Mouse (Mus musculus) T-cell, adult 2 months (primary cell): ENCODE data around the gene Dock10.
A peak's percentile ranks its signal among the peaks of the same experiment; 100 is the strongest.
"Not testable (repeated sequence)": the region's sequence is repeated elsewhere in the genome, so short reads cannot be mapped to it uniquely, and the experiment has no call there.

Source experiments
- DNase-seq: peaks from one replicate; pipeline ENCODE4 v3.0.0; 2022; ENCODE audit warnings: low spot score

Gene Dock10

GRCm38 (mm10) chr1:80757977-80758797, at the start of gene Dock10:
Gene Dock10, minus strand, starts transcription at chr1:80758527.
- DNase-seq = peak; percentile 89

- no peak for DNase-seq
Measured at GRCm38 (mm10) chr1:80806835-80807398, 48.6 kb upstream of the Dock10 start.

GRCm38 (mm10) chr1:80802023-80802422, 43.7 kb upstream of the Dock10 start:
- DNase-seq = no peak

GRCm38 (mm10) chr1:80785066-80785779, 26.9 kb upstream of the Dock10 start:
- DNase-seq = no peak

- no peak for DNase-seq
Measured at GRCm38 (mm10) chr1:80784155-80784554, 25.8 kb upstream of the Dock10 start.

- peak; percentile 63 for DNase-seq
Measured at GRCm38 (mm10) chr1:80765504-80765903, 7.2 kb upstream of the Dock10 start.

- no peak for DNase-seq
Measured at GRCm38 (mm10) chr1:80763042-80763950, 5.0 kb upstream of the Dock10 start.

GRCm38 (mm10) chr1:80758798-80759184, 464 bp upstream of the Dock10 start:
- no peak for DNase-seq

GRCm38 (mm10) chr1:80757650-80757976, 714 bp downstream of the Dock10 start:
- DNase-seq = no peak

GRCm38 (mm10) chr1:80756824-80757649, 1.3 kb downstream of the Dock10 start:
- DNase-seq = peak; percentile 86

- DNase-seq = no peak
Measured at GRCm38 (mm10) chr1:80756060-80756439, 2.3 kb downstream of the Dock10 start.

- DNase-seq = peak; percentile 83
Measured at GRCm38 (mm10) chr1:80755296-80756059, 2.8 kb downstream of the Dock10 start.

- DNase-seq = not testable (repeated sequence)
Measured at GRCm38 (mm10) chr1:80749122-80749521, 9.2 kb downstream of the Dock10 start.

GRCm38 (mm10) chr1:80746691-80747463, 11.4 kb downstream of the Dock10 start:
- DNase-seq = peak; percentile 59

- DNase-seq = peak; percentile 83
Measured at GRCm38 (mm10) chr1:80746195-80746594, 12.1 kb downstream of the Dock10 start.

- no peak for DNase-seq
Measured at GRCm38 (mm10) chr1:80739472-80739871, 18.9 kb downstream of the Dock10 start.

- DNase-seq = no peak
Measured at GRCm38 (mm10) chr1:80737812-80738391, 20.4 kb downstream of the Dock10 start.

GRCm38 (mm10) chr1:80730582-80730981, 27.7 kb downstream of the Dock10 start:
- DNase-seq = peak; percentile 76

GRCm38 (mm10) chr1:80730174-80730573, 28.2 kb downstream of the Dock10 start:
- no peak for DNase-seq
